Mouse (Mus musculus) lung, embryonic 15.5 days (tissue): ENCODE results near the gene Ntrk1. TPM values are rescaled to one million over a fixed set of nuclear protein-coding genes. Genes with fewer than 3 reads are reported as not detected.

Experiments
- ATAC-seq: fragments of 200-750 bp; cut with Nextera tagmentation; 2 replicates; pipeline ENCODE4 v1.8.0; 2017; ENCODE audit warnings: moderate number of reproducible peaks, borderline replicate concordance; ENCODE audit not compliant: low FRiP score, low TSS enrichment; ENCODE audit errors: extremely low read depth
- H3K27ac ChIP-seq: fragments of 300-500 bp; sonication (generic); 2 replicates; pipeline ENCODE4 v1.5.1; 2015; ENCODE audit warnings: moderate library complexity, mild to moderate bottlenecking, inconsistent platforms
- H3K27me3 ChIP-seq: fragments of 300-500 bp; sonication (generic); 2 replicates; pipeline ENCODE4 v1.6.1; 2015; ENCODE audit warnings: inconsistent platforms
- H3K36me3 ChIP-seq: fragments of 300-500 bp; sonication (generic); 2 replicates; pipeline ENCODE4 v1.6.1; 2015; ENCODE audit warnings: inconsistent platforms
- H3K4me1 ChIP-seq: fragments of 300-500 bp; sonication (generic); 2 replicates; pipeline ENCODE4 v1.6.1; 2015; ENCODE audit warnings: inconsistent platforms
- H3K4me2 ChIP-seq: fragments of 300-500 bp; sonication (generic); 2 replicates; pipeline ENCODE4 v1.6.1; 2015; ENCODE audit warnings: inconsistent platforms, mild to moderate bottlenecking, moderate library complexity
- H3K4me3 ChIP-seq: fragments of 300-500 bp; sonication (generic); 2 replicates; pipeline ENCODE4 v1.5.1; 2015; ENCODE audit warnings: mild to moderate bottlenecking, inconsistent platforms
- H3K9ac ChIP-seq: fragments of 300-500 bp; sonication (generic); 2 replicates; pipeline ENCODE4 v1.6.1; 2015; ENCODE audit warnings: inconsistent platforms
- H3K9me3 ChIP-seq: fragments of 300-500 bp; sonication (generic); 2 replicates; pipeline ENCODE4 v1.6.1; 2016; ENCODE audit warnings: inconsistent platforms
- WGBS: fragments of 180-500 bp; shearing (Covaris S2); methylation state at CpG from one replicate; pipeline ENCODE4 v1.1.7; 2015; 5-methylcytosine and 5-hydroxymethylcytosine counted together
- polyA plus RNA-seq: library from polyadenylated mRNA; unstranded; fragments of >200 nt; fragmentation: Nextera tagmentation; extraction: Ambion mirVana; gene quantifications from 2 replicates; pipeline ENCODE4 v1.2.1, GENCODE M21; 2015

The Ntrk1 gene
- polyA plus RNA-seq, 1 experiment from 2014 or later = 2.5 TPM

- Histone ChIP-seq H3K9ac (no peak overlapping the region), H3K4me3 (no peak overlapping the region), H3K4me1 (0 out of 2 replicates have a peak, but pooled peaks cover 8% of the 10 kb centered on the region), H3K27ac (no peak overlapping the region), H3K4me2 (no peak overlapping the region), H3K9me3 (no peaks in the 10 kb centered on the region), H3K27me3 (peaks cover 60% of the 10 kb centered on the region), H3K36me3 (no peaks in the 10 kb centered on the region)
- ATAC-seq = no peak
- WGBS = 65% methylated on average over 4 of the region's 4 CpGs
These were observed 17.5 kb upstream of the Ntrk1 start for GRCm38 (mm10) chr3:87812413-87812812.

GRCm38 (mm10) chr3:87811297-87811696 is 16.3 kb upstream of the Ntrk1 start:
- Histone ChIP-seq H3K4me3 (no peak overlapping the region), H3K27ac (no peak overlapping the region), H3K27me3 (peaks cover 64% of the 10 kb centered on the region), H3K4me2 (no peak overlapping the region), H3K9ac (no peak overlapping the region), H3K4me1 (0 out of 2 replicates have a peak, but pooled peaks cover 8% of the 10 kb centered on the region), H3K9me3 (no peaks in the 10 kb centered on the region), H3K36me3 (no peaks in the 10 kb centered on the region)
- 81% methylated on average over 8 of the region's 8 CpGs for whole genome bisulfite sequencing
- ATAC-seq = no peak

DNA sequence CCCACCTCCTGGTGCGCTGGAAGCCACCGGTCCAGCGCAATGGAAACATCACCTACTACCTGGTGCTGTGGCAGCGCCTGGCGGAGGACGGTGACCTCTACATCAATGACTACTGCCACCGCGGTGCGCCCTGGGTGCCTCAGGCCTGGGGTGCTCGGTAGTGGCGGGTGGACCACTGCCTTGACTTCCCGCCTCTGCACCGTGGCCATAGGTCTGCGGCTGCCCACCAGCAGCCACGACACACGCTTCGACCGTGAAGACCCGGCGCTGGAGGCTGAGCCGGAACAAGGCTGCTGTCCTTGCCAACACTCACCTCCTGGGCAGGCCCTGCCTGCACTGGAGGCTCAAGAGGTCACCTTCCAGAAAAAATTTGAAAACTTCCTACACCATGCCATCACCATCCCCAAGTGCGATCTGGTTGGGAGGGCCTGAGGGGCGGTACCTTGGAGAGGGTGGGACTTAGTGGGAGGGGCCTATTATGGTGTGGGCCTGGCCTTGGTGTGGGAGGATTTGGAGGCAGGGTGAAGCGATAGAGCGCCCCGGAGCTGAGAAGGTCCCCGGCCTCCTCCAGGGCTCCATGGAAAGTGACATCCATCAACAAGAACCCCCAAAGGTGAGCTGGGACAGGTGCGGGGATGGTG is 14.5 kb upstream of the Ntrk1 start:
- Histone ChIP-seq H3K27me3 (peaks cover 75% of the 10 kb centered on the region), H3K4me2 (peak overlapping the region; percentile 27), H3K9me3 (no peaks in the 10 kb centered on the region), H3K4me3 (peak overlapping the region; percentile 17), H3K9ac (no peak overlapping the region), H3K27ac (no peak overlapping the region), H3K4me1 (0 out of 2 replicates have a peak, but pooled peaks cover 6% of the 10 kb centered on the region), H3K36me3 (no peaks in the 10 kb centered on the region)
- peak; percentile 56; the same call in 1 of the 2 replicates for ATAC-seq
- WGBS = 5% methylated on average over 28 of the region's 28 CpGs

DNA sequence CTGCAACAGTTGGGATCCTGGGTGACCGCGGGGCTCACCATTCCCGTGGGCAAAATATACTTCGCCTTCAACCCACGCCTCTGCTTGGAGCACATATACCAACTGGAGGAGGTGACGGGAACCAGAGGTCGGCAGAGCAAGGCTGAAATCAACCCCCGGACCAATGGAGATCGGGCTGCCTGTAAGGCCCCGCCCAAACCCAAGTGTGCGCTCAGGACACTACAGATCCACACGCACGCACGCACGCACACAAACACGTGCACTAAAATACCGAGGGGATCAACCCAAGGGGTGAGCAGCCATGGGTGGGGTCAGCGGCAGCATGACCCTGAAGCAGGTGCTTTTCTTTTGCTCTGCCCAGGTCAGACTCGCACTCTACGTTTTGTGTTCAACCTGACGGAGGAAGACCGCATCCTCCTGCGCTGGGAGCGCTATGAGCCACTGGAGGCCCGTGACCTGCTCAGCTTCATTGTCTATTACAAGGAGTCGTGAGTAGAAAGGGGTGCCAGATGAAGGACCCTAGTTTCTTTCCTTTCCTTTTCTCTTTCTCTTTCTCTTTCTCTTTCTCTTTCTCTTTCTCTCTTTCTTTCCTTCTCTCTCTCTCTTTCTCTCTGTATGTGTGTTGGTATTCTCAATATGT is 9.2 kb upstream of the Ntrk1 start:
- Histone ChIP-seq H3K36me3 (no peaks in the 10 kb centered on the region), H3K9ac (no peak overlapping the region), H3K4me3 (peak overlapping the region; percentile 14; the same call in 1 of the 2 replicates), H3K9me3 (no peaks in the 10 kb centered on the region), H3K4me2 (peak overlapping the region; percentile 45), H3K4me1 (peaks cover 5% of the 10 kb centered on the region), H3K27me3 (peaks cover 98% of the 10 kb centered on the region), H3K27ac (no peak overlapping the region)
- no peak for ATAC-seq
- WGBS = 5% methylated on average over 26 of the region's 26 CpGs

DNA sequence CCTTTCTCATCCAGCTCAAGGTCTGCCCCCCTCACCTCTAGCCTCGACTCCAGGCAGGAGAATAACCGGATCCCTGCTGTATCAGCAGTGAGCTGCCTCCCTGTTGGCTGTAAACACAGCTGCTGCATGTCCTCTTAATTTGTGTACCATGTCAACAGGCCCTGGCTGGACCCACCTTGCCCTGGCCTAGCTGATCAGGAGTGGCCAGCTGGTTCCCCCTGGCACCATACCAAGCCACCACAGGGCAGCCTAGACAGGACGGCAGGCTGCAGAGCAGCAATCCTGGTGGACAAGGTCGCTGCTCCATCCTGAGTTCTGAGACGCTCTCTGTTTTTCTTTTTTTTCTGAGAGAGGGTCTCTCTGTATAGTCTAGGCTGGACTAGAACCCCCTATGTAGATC is 6.7 kb upstream of the Ntrk1 start:
- Histone ChIP-seq H3K27ac (no peak overlapping the region), H3K4me2 (no peak overlapping the region)
- 34% methylated on average over 5 of the region's 5 CpGs for WGBS

GRCm38 (mm10) chr3:87796736-87797334 is 1.9 kb upstream of the Ntrk1 start, which contains the start of gene Insrr:
Insrr (plus strand) TSS chr3:87796951.
- WGBS = 1% methylated on average over 29 of the region's 29 CpGs
- Histone ChIP-seq H3K36me3 (no peaks in the 10 kb centered on the region), H3K27me3 (peaks cover 100% of the 10 kb centered on the region), H3K9me3 (no peaks in the 10 kb centered on the region), H3K4me3 (peak within 1 kb of the TSS; percentile 34), H3K4me1 (peaks cover 24% of the 10 kb centered on the region), H3K9ac (peak within 1 kb of the TSS; percentile 29), H3K27ac (no peak within 1 kb of the TSS), H3K4me2 (peak within 1 kb of the TSS; percentile 67)
- no peak for ATAC-seq

More for the DNA sequence above, 6.7 kb upstream of the Ntrk1 start:
- Histone ChIP-seq H3K4me1 (peaks cover 12% of the 10 kb centered on the region), H3K9me3 (no peaks in the 10 kb centered on the region), H3K9ac (no peak overlapping the region), H3K4me3 (no peak overlapping the region), H3K36me3 (no peaks in the 10 kb centered on the region), H3K27me3 (peaks cover 100% of the 10 kb centered on the region)
- ATAC-seq = peak; percentile 25; the same call in 1 of the 2 replicates

DNA sequence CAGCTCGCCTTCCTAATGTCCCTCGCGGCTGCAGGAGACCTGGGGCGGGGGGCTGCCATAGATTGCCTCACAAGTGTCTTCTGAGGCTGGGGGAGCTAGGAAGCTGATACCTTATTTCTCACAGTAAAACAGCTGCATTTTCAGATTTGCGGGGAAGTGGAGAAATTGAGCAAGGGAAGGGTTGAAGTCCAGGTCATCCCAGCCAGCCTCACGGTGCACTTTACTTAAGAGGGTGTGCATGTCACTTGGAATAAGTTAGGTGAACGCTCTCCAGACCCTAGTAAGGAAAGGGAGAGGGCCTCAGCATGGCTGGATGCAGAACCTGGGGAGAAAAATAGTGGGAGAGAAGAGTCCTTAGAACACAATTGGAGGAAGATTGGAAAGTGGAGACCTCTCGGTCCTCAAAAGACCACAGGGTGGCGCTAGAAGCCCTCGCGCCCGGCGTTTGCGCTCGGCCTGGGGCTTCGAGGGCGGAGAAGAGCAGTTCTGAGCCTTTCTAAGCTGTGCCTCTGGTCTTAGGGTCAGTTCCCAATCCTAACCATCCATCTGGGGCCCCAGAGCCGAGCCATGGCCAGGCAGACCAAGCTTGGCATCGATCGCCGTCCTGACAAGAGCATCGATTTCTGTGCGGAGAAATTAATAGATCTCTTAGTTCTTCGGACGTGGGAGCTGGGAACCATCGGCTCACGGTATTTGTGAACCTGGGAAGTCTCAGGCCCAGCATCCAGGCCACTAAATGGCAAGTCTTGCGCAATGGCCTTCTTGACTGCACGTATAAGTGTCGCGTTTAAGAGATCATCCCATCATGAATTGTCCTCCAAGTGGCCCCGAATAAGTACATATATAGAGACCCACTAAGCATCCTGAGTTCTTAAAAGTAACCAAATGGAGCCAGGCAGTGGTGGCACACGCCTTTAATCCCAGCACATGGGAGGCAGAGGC is 645 bp upstream of the Ntrk1 start:
- WGBS = 15% methylated on average over 33 of the region's 33 CpGs
- 0 out of 2 replicates have a peak overlapping the region, but pooled peaks have one; percentile 3 for H3K9ac ChIP-seq
- peaks cover 24% of the 10 kb centered on the region for H3K4me1 ChIP-seq
- peaks cover 100% of the 10 kb centered on the region for H3K27me3 ChIP-seq
- H3K27ac ChIP-seq = no peak overlapping the region
- H3K36me3 ChIP-seq = no peaks in the 10 kb centered on the region
- H3K4me2 ChIP-seq = peak overlapping the region; percentile 49
- no peaks in the 10 kb centered on the region for H3K9me3 ChIP-seq
- peak overlapping the region; percentile 23 for H3K4me3 ChIP-seq
- no peak for ATAC-seq

DNA sequence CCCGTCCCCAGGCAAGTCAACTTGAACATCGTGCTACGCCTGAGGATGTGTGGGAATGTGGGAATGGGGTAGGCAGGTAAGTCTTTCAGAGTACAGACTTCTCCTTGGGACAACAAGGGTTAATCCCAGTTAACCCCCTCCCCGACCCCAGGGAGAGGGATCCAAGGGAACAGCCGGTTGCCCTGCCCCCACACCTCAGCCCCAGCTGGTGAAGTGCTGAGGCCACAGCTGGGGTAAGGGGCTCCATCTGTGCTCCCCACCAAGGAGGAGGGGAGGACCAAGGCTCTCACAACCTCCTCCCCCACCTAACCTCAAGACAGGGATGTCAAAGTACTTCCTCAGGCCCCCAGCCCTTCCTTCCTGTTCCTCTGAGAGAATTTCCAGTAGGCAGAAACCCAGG is 5.2 kb downstream of the Ntrk1 start:
- no peak overlapping the region for H3K9ac ChIP-seq
- 20% methylated on average over 5 of the region's 5 CpGs for WGBS
- peaks cover 16% of the 10 kb centered on the region for H3K4me1 ChIP-seq
- H3K27me3 ChIP-seq = peaks cover 47% of the 10 kb centered on the region
- no peak for ATAC-seq
- no peaks in the 10 kb centered on the region for H3K9me3 ChIP-seq
- H3K4me2 ChIP-seq = no peak overlapping the region
- no peak overlapping the region for H3K27ac ChIP-seq
- no peak overlapping the region for H3K4me3 ChIP-seq
- H3K36me3 ChIP-seq = no peaks in the 10 kb centered on the region

- no peaks in the 10 kb centered on the region for H3K36me3 ChIP-seq
- ATAC-seq = no peak
- H3K27me3 ChIP-seq = peaks cover 41% of the 10 kb centered on the region
- H3K4me1 ChIP-seq = peaks cover 13% of the 10 kb centered on the region; the same call in 1 of the 2 replicates
- H3K4me3 ChIP-seq = no peak overlapping the region
- H3K9ac ChIP-seq = no peak overlapping the region
- H3K27ac ChIP-seq = no peak overlapping the region
- 38% methylated on average over 1 of the region's 1 CpGs for WGBS
- no peak overlapping the region for H3K4me2 ChIP-seq
- no peaks in the 10 kb centered on the region for H3K9me3 ChIP-seq
These were observed 5.7 kb downstream of the Ntrk1 start for GRCm38 (mm10) chr3:87789248-87789647.

DNA sequence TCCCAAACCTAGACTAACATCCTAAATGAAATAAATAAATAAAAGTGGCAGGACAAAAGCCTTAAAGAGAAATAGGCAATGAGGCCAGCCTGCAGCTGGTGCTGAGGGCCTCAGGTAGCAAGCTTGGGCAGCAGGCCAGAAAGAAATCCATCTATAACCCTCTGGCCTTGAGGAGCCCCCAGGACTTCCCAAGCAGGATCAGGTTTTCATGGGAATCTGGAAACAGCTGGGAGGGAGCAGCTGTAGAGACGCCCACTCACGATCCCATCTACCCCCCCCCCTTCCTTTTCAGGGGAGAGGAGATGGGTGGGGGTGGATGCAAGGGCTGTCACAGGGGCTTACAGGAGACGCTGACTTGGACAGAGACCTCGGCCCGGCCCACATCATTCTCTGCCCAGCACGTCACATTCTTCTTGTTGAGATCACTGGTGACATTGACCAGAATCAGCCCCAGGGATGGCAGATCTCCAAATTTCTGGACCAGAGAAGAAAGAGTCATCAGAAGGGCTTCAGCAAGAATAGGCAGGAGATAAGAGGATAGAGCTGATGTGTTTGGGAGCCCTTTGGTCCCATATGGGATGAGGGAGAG is 9.2 kb downstream of the Ntrk1 start:
- peak; percentile 33; the same call in 1 of the 2 replicates for ATAC-seq
- H3K27me3 ChIP-seq = peaks cover 6% of the 10 kb centered on the region; the same call in 1 of the 2 replicates
- H3K9ac ChIP-seq = no peak overlapping the region
- no peaks in the 10 kb centered on the region for H3K9me3 ChIP-seq
- peaks cover 13% of the 10 kb centered on the region; the same call in 1 of the 2 replicates for H3K4me1 ChIP-seq
- peak overlapping the region; percentile 2; the same call in 1 of the 2 replicates for H3K27ac ChIP-seq
- WGBS = 34% methylated on average over 6 of the region's 6 CpGs
- no peak overlapping the region for H3K4me3 ChIP-seq
- H3K4me2 ChIP-seq = no peak overlapping the region
- no peaks in the 10 kb centered on the region for H3K36me3 ChIP-seq

DNA sequence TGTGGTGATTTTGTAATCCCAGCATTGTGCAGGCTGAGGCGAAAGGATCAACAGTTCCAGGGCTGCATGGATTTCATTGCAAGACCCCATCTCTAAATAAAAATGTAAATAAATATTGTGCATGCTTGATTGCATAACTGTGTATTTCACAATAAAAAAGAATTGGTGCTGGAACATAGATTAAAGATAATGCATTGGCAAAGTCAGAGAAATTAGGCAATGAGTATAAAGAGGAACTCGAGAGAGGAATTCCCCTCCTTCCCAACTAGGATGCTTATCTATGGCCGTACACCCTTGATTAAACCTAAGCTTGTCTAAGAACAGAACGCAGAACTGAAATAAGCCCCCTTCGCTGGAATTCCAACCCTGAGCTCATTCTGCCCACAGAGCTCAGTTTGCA is 9.8 kb downstream of the Ntrk1 start:
- 53% methylated on average over 5 of the region's 5 CpGs for WGBS
- no peak overlapping the region for H3K9ac ChIP-seq
- H3K9me3 ChIP-seq = no peaks in the 10 kb centered on the region
- H3K27ac ChIP-seq = peak overlapping the region; percentile 2; the same call in 1 of the 2 replicates
- no peak overlapping the region for H3K4me2 ChIP-seq
- H3K36me3 ChIP-seq = no peaks in the 10 kb centered on the region
- H3K4me1 ChIP-seq = peaks cover 13% of the 10 kb centered on the region; the same call in 1 of the 2 replicates
- 0 out of 2 replicates have a peak, but pooled peaks cover under 1% of the 10 kb centered on the region for H3K27me3 ChIP-seq
- H3K4me3 ChIP-seq = no peak overlapping the region
- ATAC-seq = no peak
